Mouse (Mus musculus) lung, postnatal 4 days (tissue): Measurements from ENCODE around the gene Ubn1.

Experiments used
- DNase-seq, 2 experiments: peaks; one replicate each; pipeline ENCODE4 v3.0.0; 2021

The Ubn1 gene

DNA sequence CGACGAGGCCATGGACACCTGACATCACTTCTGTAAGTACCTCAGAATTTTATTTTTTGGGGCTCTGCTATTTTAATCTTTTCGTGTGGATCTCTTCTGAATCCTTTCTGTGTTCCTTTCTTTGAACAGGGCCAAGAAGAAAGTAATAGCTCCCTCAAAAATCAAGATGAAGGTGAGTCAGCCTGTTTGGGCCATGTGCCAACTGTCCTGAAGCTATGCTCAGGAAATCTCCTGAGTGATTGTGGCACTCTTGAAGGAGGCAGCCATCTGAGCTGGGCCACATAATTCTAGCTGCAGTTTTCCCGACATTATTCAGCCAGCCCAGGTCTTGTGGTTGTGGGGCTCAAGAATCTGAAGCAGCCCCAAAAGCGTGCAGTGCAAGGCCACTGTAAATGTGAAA, 24.5 kb downstream of the Ubn1 start:
- no peak for DNase-seq

DNA sequence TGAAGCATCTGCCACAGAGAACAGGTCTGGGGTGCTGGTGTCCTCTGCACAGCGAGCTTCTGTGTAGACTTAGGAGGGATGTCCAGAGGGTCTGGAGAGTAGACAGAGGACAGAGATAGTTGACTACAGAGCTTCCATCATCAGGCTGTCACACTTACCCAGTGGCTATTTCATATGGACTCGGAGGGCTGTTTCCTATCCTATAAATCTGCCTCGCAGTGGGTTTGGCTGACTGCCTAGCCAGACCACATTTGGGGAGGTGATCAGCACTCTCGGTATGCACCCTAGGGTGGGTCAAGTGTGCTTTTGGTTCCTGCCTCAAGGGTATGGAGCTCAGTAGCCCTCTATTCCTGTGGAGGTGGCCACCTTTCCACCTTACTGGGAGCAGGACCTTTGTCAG, 35.3 kb downstream of the Ubn1 start:
- no peak for DNase-seq

DNA sequence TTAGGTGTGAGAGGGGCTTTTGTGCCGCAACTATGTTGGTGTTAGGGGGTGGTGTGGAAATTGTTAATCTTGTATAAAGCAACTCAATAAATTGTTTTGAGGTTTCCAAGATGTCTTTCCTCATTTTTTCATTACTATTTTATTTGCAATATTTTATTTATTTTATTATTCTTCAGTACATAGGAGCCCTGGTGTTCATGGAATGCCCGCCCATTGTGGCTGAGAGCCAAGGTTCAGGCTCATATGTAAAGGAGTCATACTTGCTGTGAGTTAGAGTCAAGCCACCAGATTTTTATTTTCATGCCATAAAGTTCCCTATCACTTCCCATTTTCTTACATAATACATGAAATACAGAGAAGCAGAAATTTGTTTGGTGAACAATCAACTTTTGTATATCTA, 36.3 kb downstream of the Ubn1 start:
- no peak for DNase-seq

DNA sequence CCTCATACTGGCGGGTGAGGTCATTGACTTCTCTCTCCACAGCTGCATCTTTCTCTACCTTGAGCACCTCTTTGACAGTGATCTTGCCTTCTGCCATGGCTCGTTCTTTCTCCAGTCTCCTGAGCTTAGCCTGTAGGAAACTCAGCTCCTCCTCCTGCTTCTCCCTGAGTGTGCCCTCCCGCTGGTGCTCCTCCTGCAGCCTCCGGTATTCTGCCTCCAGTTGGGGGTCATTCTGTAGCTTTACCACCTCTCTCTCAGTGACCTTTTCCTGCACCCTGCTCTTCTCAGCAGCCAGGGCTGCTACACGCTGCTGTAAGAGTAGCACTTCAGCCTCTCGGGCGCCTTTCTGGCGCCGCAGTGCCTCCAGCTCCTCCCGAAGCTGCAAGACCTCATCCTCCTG, 39.2 kb downstream of the Ubn1 start:
- no peak for DNase-seq

DNA sequence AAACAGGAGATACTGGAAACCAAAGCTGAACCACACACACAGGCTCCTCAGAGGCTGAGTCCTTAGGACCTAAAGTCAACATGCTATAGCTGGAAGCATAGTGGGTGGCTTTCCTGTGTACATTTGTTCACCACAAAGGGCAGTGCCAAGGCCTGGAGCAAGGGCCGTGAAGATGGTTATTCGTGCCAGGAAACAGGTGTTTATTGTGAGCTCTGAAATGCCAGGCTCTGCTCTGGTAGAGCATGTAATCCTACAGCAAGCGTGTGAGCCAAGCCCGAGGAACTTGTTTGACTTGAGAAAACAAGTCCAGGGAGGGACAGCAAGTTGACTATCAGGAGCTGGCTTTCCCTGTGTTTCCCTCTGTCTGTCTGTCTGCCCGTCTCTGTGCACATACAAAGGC, 43.4 kb downstream of the Ubn1 start:
- DNase-seq: peak in 1 of 2 experiments; percentile 12

DNA sequence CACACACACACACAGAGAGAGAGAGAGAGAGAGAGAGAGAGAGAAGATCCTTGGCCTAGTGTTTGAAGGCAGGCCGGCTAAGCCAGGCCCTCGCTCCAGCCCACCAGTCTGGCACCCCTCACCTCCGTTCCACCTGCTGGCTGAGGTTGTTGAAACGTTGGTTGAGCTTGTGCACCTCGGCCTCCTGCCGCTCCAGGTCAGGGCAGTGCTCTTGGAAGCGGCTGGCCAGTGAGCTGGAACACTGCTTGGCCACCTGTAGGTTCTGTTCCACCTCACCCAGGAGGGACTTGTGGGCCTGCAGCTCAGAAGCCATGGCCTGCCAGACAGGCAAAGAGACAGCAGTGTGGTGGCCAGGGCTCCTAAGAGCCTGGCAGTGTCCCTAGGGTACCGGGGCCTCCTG, 46.6 kb downstream of the Ubn1 start:
- no peak for DNase-seq

DNA sequence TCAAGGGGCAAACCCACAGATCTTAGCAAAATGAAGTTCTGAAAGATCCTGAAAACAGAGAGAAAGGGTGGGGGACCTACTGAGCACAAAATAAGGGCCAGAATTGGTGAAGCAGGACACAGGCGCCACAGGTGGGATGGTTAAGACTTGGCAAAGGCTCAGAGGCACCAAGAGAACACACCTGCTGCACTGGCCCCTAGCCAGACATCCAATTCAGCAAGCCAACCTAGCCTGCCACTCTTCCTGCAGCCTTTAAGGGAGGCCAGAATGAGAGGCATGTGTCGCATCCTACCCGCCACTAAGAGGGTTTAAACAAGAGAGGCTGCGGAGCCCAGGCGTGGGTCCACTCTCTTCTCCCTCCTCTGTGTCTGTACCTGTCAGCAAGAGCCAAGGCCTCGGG, 51.1 kb downstream of the Ubn1 start:
- DNase-seq: no peak

DNA sequence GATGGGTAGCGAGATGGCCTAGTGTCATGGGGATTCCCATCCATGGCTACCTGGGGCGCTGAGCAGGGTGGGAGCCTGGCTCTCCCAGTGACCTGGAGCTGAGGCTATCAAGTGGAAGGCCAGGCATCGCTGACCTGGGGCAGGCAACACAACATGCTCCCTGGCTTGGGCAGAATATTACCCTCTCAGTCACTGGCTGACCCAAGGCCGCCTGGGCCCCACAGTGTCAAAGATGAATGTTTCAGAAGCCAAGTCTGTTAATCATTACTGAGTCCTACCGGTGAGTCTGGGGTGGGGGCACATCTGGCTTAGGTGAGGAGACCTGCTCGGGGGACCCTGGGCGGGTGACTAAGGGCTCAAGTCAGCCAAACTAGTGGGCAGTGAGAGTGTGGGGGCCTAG, 60.0 kb downstream of the Ubn1 start:
- DNase-seq: no peak

DNA sequence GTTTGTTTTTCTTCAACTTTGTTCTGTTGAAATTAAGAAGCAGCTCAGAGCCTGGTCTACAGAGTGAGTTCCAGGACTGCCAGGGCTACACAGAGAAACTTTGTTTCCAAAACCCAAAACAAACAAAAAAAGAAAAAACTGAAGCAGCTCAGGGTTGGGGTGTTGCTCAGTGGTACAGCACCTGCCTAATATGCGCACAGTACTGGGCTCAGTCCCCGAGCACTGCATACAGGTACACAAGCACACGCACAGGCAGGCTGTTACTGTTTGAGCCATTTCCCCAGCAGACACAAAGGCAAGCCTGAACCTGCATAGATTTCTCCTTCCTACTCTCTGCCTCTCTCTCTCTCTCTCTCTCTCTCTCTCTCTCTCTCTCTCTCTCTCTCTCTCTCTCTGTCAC, 61.2 kb downstream of the Ubn1 start:
- no peak for DNase-seq

DNA sequence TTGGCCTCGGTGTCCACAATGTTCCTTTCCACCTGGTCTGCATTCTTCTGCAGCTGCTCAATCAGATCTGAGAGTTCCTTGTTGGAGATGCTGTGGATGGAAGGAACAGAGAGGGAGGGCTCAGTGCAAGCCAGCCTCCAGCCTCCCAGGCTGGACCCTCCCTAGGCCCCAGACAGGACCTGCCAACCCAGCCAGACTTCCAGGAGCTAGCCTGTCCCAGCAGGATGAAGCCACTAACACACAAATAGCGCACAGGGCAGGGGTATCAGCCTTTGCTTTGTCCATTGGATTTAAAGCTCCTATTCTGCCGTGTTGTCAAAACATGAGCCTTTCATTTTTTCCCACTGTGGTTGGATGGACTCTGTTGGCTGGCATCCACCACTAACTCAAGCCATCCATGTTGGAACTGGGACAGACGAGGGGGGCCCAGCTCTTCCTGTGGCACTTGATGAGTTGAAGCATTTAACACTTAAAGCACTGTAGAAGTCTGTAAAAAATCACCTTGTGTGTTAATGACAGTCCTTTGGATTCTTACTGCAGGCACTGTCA, 63.2 kb downstream of the Ubn1 start:
- no peak for DNase-seq

DNA sequence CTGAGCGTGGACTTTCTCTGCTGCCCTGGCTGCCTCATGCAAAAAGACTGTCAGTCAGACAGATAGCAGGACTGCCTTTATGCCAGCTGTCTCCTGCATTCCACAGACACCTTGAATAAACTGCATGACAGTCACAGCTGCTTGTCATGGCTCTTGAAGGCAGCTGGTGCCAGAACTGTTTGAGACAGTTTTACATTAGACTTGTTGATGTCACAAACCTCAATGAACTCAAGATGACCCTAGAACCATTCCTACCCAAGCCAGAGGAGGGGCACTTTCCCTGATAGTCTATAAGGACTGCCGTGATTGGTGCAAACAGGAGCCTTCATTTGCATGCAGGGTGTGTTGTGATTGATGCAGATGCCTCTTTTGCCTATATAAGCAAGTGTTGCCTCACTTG, 63.7 kb downstream of the Ubn1 start:
- no peak for DNase-seq

DNA sequence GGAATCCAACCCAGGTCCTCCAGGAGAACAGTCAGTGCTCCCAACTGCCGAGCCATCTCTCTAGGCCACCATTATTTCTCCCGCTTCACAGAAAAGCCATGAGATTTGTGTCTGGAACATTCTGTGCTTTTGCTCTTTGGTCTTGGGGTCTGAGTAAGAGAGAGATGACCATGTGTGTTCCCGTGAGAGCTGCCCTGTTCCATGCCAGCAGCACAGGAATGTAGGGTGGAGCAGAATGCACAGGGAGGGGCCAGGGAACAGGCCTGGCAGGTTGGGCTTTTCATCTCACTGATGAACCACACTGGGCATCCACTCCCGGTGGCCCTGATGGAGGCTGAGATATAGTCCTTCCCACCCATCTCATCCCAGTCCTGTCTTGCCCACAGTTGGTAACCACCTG, 69.5 kb downstream of the Ubn1 start:
- DNase-seq: peak; percentile 10 to 47

DNA sequence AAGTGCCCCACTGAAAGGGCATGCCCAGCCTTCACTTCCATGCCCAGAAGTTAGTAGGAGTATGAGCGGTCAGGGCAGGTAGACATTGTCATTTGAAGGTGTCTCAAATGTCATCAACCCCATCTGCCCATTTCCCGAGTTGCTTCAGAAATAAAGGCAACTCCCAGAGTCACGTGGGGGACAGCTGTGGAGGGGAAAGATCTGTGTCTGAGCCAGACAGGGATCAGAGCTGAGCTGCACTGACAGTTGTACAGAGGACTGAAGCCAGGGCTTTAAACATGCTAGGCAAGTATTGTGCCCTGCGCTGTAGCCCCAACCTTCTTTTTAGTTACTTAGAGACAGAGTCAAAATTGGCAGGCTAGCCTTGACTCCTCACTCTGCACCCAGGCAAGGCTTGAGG, 70.0 kb downstream of the Ubn1 start:
- no peak for DNase-seq

DNA sequence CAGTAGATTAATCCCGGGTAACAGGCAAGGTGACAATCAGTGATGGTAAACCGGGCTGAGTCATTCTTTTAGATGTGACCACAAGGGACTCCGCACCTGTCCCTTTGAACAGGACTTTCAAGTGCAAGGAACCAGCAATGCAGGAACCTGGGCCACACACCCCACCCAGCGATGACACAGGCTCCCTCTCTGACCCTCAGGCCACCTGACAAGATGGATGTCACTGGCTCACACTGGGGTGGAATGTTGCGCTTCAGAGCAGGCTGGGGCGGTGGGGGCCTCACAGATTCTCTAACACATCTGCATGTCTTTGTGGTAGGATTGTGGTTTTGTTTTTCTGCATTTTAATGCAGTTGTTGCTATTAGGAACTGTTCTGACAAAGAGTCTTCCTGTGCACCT, 73.6 kb downstream of the Ubn1 start:
- no peak for DNase-seq

DNA sequence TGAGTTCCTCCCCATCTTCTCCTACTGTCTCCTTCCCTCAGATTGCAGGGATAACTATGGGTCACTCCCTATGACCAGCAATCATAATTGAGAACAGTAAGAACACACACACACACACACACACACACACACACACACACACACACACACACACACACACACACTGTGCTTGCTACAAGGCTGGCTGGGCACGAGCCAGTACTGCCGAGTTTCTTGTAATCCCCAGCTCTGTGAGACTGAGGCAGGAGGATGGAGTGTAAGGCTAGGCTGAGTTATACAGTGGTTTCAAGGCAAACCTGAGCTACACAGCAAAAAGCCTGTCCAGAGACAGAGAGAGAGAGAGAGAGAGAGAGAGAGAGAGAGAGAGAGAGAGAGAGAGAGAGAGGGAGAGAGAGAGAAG, 80.3 kb downstream of the Ubn1 start:
- no peak for DNase-seq

DNA sequence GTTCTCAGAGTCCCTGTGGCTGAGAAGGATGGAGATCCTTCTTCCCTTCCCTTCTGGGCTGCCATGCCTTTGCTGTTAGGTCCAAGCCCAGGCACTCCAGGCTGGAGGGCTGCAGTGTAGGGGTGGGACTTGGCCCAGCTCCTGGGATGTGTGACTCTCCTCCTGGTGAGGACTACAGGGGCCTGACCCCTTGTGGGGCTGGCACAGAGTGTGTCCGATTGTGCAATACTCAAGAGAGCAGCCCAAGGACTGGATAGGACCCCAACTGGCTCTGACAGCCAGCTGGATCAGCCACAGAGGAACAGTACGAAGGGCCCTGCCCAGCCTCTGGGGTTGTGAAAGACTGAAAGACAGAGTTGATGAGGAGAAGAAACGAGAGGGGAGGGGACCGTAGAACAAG, 80.9 kb downstream of the Ubn1 start:
- DNase-seq: peak; percentile 80 to 93

DNA sequence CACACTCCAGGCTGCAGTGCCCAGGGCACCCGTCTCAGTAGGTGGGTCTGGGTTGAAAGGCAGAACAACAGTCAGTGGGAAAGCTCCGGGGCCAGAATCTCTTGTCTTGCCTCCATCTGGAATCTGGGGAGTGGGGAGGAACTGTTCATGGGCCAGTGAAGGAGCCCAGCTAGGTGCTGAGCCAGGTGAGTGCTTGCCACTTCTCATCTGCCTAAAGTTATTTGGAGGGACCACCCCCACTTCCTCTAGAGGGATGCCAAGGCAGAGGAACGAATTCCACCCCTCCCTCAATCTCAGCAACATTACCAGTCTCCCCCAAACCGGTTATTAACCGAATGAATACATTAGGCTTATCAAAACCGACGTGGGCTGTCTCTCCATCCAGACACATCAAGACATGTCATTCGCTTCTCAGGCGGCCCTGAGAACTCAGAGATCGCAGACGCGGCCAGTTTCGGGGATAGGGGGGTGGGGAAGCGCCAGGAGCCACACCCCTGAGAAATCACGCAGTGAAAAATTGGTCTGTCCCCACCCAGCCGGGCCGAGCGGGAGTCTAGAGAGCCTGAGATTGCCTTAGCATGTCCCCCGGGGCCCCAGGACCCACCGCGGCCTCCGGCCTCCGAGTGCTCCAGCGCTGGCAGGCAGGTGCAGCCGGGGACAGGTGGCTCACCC, 81.5 kb downstream of the Ubn1 start:
- no peak for DNase-seq

DNA sequence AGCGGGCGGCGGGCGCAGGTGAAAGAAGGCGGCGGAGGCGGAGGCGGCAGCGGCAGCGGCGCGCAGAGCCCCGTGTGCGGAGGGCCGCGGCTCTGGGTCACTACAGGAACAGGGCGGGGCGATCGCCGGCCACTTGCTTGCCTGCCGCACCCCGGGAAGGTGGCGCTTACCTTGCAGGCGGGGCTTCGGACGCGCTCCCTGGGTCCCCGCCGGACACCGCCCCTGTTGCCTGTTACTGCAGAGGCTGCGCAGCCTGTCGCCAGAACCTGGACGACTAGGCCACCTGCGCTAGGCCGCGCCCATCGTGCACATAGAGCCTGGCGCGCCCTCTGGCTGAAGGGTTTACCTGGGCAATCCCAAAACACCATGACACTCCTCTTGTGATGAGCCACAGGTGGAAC, 82.5 kb downstream of the Ubn1 start, which contains the start of gene Ppl:
Gene Ppl, minus strand, starts transcription at position 21 of the 401 bp plus-strand sequence.
- DNase-seq: peak; percentile 85 to 94

DNA sequence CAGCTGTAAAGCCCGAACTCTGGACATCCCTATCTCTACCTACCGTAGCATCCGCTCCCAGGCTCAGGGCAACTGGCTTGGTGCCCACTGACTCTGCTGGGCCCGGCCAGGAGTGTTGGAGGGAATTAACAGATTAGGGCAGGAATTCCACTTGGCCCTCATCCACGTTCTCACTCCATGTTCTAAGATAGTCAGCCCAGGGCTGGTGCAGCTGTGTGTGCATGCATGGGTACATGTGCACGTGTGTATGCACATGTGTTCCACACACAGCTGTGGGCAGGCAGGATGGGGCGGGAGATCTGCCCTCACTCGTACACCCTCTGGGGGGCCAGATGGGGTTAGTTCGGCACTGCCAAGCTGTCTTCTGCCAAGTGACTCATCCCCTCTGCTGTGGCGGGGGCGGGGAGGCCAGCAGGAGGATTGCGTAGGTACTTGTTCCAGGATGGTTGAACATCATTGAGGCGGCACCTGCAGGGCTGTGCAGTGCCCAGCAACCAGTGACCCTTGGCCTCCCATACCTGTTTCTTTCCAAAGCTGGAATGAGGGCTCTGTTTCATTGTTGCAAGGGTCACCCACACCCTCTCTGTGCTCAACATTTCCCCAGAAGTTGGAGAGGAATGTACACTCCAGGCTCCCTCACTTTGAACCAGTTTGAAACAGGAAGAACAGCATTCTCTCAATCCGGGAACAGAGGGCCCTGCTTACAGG, 84.9 kb downstream of the Ubn1 start:
- peak; percentile 50 to 76 for DNase-seq

DNA sequence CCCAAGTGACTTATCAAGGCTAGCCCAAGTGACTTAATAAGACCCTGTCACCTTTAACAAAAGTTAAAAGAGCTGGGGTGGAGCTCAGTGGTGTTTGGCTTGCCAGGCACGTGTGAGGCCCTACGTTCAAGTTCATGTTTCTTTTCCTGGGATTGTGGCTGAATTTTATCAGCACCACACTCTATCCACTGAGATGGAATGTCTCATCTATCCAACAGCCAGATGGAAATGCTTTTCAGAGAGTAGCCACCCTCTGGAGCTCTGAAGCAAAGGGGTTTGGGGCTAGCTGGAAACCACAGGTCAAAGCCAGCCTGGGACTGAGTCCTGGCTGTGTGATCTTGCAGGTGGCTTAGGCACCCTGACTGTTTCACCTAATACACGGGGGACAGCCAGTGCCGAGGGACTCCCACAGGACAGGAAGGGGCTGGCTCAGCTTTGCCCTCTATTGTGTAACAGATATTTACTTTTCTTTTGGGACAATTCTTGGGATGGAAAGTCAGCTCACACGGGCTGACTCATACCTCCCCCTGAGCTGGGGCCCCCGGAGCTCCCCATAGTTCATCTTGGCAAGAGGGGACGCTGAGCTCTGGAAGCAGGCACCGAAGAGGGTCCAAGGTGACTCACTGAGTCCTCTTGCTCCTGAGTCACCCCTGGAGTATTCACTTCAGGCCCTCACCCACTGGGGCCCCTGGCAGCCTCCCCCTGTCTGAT, 85.8 kb downstream of the Ubn1 start:
- DNase-seq: peak; percentile 27 to 58
